Mouse (Mus musculus) kidney, adult 2 months (tissue): Measurements from ENCODE around the gene Pde4c.

Source experiments
- CTCF ChIP-seq: fragments of 200-500 bp; conservative IDR thresholded peaks from 2 replicates; pipeline ENCODE4 v1.5.1; 2011; ENCODE audit warnings: low read depth, mild to moderate bottlenecking, control low read depth, low read length, moderate library complexity, mixed read lengths; ENCODE audit not compliant: insufficient read depth, insufficient read length
- POLR2A ChIP-seq: fragments of 200-500 bp; IDR thresholded peaks from one replicate; pipeline ENCODE4 v1.6.1; 2011; ENCODE audit warnings: low read depth, low read length, control low read depth

- TF ChIP-seq CTCF (no peak), POLR2A (no peak)
Measured at GRCm38 (mm10) chr8:70730956-70731355, 7.4 kb downstream of the Pde4c start.
